Mouse (Mus musculus) gastrocnemius, postnatal 14 days (tissue): ENCODE measurements at regions not wholly inside any gene's neighbourhood (a gene's known extent, or its start where the extent isn't known, plus 50 kb on each side); places are given as distances from the start of the nearest gene placed in this dataset.

Experiments used
- DNase-seq: peaks from one replicate; pipeline ENCODE4 v3.0.0; 2021; ENCODE audit warnings: mixed read lengths
- intact Hi-C: fragments of 180-260 bp; cut with DNase I; formaldehyde crosslinking; loops from one replicate; pipeline ENCODE4 v1.15.1; 2025; ENCODE audit warnings: low total_unique reads

DNA sequence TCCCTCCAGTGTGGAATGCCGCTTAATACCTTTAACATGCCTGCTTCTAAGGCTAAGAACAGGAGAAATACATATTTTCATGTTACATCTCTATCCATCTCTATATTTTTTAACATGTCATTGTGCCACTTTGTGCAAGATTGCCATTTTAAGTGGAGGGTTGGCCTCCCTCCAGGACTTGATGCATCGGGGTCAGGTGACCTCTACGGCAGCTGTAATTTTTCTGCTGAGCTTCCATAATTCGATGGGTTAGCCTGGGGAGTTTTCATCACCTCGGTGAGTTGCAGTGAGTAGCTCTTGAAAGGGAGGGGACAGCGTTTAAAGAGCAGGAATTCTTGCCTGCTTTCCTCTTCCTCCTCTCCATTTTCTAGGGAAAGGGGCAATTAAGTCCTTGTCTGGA, 203.6 kb downstream of the Rpl10-ps3 start:
- intact Hi-C loops, result no loop called here
- DNase-seq, result no peak

DNA sequence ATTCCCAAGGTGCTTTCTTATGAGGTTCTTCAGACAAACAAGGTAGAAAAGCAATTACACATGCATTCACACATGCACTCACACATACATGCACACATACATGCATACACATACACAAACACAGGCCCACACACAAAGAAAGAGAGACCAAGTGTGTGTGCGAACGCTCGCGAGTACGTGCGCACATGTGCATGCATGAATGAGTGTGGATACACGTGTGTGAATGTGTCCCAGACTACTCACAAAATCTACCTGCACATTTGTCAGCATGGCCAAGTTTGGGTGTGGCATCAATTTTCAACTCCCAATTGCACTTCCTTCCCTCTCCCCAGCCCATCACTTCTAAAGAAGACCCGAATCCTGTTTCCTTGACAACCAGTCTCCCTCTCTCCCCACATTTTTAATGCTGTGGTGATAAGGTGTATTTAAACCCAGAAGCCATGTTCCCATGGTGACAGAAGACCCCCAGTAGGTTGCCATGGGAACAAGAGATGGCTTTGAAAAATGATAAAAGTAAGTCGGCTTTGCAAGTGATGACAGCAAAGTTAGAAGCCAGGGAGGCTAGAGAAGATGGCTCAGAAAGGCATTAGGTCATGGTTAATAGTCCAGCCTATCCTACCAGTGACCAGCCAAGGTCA, 206.3 kb downstream of the Rpl10-ps3 start:
- intact Hi-C loops, result no loop called here
- no peak for DNase-seq

DNA sequence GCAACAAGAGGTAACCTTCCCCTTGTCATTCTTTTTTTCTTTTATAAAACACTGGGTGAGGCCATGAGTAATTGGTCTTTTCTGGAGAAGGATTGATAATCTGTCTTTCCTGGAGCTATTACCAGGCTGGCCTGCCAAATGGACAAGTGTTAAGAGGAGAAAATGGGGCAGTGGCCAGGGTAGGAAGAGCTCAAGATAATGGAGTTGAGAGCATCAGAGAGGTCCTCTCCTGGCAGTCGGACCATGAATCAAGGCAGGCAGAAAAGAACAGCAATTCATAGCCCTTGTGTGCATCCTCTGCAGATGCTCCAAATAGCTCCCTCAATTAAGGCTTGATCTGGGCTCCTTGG, 208.2 kb downstream of the Rpl10-ps3 start:
- intact Hi-C loops, result no loop called here

DNA sequence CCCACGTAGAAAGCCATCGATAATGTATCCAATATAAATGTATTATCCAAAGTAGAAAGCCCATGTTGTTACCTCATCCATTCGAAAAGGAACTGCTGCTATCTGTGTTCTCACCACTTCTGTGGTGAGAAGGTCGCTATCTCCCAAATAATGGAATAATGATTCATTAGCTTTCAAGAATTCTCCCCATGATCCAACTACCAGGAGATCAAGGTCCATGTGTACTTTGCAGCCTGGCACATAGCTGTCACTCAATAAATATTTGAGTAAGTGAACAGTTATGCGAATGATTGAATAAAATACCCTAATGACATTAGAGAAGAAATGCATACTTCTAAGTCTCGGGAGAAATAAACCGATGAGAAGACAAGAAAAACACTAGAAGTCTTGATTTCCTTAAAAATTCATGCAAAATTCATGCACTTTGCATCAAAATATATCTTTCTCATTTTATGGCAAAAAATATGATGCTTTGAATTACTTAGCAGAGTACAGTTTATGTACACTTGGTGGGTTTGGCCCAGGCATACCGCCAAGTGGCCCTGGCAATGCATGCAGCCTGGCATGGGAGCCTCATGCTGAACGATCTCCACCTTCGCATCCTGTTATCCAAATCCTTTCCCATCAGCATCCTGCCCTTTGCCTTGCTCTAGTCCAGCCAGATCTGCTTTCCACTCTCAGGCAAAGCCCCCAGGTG, 208.7 kb downstream of the Rpl10-ps3 start:
- DNase-seq, result no peak
- intact Hi-C loops, result no loop called here

More for the DNA sequence above, 208.2 kb downstream of the Rpl10-ps3 start:
- DNase-seq, result no peak

DNA sequence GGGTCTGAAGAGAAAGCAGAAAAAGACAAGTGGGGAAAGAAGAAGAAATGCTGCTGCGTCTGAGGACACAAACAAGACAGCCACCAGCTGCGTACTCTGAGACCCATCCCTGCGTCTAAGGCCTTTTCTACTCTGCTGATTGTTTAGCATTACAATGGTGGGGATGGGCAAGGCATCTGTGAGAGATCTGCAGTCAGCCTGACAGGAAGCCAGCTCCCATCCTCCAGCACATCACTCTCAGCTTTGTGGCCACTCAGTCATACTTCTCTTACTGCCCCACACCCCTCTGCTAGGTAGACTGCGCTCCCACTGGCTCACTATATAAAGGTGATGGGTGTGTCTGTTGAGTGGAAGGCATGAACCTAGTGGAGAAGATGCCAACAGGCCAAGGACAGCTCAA, 220.5 kb downstream of the Rpl10-ps3 start:
- intact Hi-C loops, result no loop called here
- no peak for DNase-seq

DNA sequence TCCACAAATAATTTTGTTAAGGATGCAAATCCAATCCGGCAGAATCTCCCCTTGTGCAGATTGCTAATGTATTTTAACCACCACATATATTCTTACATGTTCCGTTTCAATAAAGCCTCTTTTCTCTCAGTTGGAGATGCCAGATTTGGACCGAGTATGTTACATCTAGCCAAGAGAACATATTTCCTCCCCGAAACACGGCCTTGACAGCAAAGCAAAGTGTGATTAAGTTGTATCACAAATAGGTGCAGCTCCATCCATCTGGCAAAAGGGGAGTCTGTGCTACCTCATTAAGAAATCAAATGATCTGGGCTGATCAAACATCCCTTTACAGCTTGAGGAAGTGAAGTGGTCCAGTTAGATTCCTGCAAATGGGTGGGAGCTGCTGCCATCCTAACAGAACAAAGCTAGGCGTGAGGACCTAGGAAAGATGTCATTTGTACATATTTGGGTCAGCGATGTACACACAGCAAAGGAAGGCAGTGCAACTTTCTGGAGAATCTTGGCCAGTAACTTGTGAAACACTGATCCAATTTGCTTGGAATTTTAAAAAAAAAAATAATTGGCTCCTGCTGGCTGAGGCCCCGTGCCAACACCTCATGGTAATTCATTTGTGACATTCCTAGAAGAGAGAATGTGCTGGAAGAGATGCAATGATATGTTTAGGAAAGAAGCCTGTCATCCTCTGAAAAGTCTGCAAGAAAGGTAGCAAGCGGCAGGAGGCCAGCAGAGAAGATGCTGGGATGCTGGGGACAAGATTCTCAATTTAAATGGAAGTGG, 223.8 kb downstream of the Rpl10-ps3 start:
- no peak for DNase-seq
- intact Hi-C loops, result no loop called here

DNA sequence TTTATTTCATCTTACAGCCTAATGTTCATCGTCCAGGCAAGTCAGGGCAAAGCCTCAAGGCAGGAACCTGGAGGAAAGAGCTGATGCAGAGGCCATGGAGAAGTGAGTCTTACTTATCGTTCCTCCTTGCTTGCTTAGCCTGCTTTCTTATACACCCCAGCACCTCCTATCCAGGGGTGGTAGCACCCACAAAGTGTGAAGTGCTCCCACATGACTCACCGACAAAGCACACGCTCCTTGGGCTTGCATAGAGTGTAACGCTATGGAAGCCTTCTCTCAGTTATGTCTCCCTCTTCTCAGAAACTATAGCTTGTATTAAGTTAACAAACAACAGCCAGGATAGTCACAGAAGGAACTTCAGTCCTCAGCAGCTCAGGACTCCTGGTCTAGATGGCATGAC, 225.4 kb downstream of the Rpl10-ps3 start:
- intact Hi-C loops, result no loop called here
- no peak for DNase-seq

DNA sequence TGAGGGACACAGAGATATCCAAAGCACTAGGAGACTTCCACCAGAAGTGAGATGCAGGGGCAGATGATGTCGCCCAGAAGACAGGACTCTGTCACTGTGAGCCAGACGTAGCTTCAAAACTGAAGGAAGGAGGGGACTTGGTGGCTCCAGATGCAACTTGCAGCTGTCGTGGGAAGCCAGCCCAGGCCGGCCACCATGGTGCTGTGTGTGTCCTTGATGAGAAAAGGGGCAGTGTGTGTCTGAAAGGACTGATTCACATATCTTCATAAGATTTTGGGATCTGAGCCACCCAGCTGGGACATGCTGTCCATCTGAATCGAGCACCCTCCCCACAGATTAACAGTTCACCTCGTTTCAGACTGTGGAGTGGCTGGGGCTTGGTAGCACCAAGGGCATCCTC, 226.2 kb downstream of the Rpl10-ps3 start:
- DNase-seq, result no peak
- intact Hi-C loops, result no loop called here

DNA sequence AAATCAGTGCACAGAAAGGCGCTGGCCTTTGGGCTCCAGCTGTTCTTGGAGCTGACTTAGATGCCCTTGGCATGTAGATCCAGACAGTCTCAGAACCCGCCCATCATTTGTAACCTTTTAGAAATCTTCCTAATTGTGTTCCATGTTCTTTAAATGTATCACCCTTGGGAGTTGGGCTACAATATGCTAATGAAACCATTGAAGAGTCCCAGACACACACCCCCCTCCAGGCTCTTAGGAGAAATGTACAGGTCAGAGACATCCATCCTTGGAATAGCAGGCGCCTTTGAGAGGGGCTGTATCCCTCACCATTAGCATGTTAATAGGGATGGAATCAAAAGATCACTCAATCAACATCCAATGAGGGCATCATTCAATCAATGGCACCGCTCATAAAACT, 238.2 kb downstream of the Rpl10-ps3 start:
- DNase-seq, result no peak

DNA sequence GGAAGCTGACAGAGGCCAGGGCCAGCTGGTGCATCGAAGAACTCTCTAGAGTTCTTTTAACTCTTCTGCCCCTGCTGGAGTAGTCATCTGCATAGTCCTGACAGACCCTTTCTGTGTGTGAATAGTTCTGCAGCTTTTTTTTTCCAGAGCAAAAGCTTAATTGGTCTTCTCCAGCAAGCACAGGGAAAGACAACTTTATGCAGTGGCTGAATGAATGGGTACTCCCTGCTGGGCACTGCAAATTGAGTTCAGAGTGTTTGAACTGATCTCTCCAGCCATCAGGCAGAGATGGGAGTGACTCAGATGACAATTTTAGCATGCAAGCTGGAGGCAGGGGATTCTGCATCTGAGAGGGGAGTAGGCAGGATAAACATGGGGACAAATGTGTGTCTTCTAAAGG, 242.0 kb downstream of the Rpl10-ps3 start:
- no peak for DNase-seq
- intact Hi-C loops, result no loop called here

More for the DNA sequence above, 238.2 kb downstream of the Rpl10-ps3 start:
- intact Hi-C loops, result no loop called here

DNA sequence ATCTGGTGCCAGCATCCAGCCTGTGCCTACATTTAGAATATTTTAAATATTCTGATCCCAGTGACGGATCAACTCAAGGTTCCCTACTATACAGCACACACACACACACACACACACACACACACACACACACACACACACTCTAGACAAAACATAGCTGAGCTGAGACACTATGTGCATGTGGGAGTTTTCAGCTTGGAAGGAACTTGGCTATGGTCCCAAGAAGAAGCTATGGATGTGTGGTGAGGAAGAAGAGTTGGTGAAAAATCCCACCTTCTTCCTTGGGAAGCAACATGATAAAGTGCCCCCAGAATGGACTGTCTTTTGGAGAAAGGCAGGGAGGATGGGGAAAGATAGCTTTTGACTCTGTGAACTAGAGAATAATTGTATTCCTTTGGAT, 243.7 kb downstream of the Rpl10-ps3 start:
- intact Hi-C loops, result no loop called here
- DNase-seq, result no peak

DNA sequence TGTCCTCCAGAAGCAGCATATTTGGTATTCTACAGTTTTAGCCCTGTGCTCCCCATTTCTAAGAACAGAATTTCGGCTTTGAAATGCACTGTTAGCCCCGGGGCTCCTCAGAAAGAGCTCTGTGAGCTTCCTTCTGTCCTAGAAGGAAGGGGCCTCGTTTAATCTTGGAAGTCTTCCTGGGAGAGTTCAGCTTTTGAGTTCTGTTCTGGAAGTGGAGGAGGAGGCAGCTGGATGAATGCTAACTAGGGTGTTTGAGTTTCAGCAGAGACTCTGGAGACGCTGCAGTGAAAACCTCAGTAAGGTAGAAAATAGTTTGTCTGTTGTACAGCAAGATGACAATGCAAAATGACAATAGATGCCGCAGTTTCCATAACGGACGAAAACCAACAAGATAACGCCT, 253.8 kb downstream of the Rpl10-ps3 start:
- intact Hi-C loops, result no loop called here

DNA sequence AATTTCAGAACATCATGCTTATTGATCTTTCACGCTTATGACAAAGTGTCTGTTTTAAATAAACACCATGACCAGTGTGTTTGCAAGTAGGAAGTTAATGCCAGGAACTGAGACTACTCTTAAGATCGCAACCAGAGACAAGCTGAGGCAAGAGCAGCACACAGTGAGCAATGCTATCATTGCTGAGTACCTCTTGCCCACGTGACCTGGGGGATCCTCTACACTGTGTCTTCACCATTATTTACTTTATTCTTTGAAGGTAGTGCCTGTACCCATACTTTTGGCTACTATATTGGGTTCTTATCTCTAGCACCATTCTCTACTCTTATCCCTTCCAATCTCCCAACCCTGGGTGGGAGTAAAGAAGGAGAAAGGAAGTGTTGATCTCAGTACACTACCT, 254.9 kb downstream of the Rpl10-ps3 start:
- intact Hi-C loops, result no loop called here

More for the DNA sequence above, 253.8 kb downstream of the Rpl10-ps3 start:
- DNase-seq, result no peak

DNA sequence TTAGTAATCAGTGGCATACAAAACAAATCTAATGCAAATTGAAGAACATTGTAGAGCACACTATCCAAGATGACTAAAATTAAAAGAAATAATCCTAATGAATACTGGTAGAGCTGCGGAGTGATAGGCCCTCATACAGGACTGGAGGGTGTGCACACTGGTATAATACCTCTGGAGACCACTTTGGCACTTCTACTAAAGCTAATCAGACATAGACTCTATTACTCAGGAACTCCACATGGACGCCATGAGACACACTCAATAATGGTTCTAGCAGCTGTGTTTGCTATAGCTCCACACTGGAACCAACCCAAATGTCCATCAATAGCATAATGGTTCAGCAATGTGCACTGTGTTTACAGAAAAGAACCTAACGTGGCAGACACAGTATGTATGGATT, 264.6 kb downstream of the Rpl10-ps3 start:
- intact Hi-C loops, result no loop called here
- no peak for DNase-seq

More for the DNA sequence above, 254.9 kb downstream of the Rpl10-ps3 start:
- no peak for DNase-seq

DNA sequence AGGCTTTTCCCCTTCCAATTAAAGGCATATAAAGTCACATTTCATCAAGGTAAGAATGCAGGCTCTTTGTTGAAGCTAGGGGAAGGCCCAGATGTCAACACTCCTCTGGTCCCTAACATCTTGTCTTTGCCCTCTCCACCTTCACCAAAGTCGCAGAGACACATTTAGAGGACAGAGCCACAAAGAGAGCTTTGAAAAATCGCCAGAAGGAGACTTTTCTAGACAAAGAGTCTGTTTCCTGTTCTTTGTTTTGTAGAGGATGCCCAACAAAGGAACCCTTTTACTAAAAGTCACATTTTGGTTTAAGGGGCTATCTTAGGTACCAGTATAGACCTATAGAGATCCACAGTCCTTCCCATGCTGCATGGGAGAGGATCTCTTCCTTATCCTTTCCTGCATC, 269.9 kb upstream of the Ncam1 start:
- intact Hi-C loops, result no loop called here
- DNase-seq, result no peak

DNA sequence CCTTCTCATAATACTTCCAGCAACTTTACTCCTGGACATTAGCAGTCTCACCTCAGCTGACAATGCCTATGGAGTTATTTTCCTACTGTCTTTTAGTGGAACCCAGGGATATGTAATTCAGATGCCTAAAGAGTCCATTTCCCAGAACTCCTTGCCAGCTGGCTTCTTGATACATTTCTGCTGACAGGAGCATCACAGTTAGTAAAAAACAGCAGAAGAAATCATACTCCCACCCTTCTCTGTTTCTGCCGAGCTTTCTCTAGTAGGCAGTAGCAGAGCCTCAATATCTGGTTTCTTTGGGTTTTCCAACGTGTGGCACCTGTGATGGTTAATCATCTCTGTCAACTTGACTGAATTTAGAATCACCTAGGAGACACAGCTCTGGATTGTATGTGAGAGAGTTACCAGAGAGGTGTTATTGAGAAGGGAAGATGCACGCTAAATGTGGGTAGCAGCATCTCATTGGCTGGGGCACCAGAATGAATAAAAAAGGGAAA, 269.1 kb upstream of the Ncam1 start:
- no peak for DNase-seq

DNA sequence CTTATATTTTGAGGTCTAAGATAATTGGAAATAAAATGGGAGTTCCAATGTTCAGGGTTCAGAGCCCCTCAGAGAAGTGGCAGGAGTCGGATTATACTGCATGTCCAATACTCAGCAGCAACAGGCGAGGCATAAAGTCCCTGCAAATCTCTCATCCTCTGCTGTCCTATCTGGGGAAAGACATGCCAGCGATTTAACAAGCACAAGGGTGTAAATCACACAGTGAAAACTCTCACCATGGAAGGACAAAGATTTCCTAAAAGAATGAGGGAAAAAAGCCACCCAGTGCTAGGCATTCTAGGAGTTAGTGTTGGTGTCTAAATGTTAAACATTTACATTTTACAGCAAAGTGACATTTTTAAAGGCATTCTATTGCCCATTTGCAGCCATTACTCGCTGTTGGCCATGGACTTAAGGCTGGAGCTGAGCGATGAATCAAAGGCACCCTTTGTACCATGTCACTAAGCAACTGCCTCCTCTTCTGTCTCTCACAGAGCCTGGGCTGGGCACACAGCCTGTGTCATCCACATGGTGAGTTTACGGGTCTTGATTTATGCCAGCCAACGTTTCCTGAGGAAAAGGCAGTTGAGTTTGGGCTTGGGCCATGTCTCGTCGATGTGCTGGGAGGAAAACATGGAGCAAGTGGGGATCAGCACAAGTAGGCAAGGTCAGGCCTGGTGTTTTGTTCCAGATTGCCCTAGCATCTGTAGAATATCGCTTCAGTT, 265.9 kb upstream of the Ncam1 start:
- DNase-seq, result no peak
- intact Hi-C loops, result no loop called here

More for the DNA sequence above, 269.1 kb upstream of the Ncam1 start:
- intact Hi-C loops, result no loop called here

DNA sequence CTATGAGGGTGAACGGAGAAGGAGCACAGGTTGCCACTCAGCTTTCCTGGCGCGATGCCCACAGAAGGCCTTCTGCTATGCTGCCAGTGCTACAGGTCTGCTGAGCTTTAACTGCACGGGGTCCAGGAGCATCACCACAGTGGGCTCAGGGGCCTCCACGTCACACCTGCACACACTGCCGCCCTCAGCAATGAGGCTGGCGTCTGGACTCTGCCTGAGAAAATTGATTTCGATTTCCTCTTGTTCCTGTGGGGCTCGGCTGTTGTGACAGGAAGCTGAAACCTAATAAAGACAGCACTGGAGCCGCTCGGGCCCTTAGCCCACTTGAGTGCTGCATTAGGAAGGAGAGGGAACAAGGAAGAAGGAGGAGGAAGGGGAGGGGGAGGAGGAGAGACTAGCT, 239.5 kb upstream of the Ncam1 start:
- intact Hi-C loops, result no loop called here
- DNase-seq, result peak; percentile 6

DNA sequence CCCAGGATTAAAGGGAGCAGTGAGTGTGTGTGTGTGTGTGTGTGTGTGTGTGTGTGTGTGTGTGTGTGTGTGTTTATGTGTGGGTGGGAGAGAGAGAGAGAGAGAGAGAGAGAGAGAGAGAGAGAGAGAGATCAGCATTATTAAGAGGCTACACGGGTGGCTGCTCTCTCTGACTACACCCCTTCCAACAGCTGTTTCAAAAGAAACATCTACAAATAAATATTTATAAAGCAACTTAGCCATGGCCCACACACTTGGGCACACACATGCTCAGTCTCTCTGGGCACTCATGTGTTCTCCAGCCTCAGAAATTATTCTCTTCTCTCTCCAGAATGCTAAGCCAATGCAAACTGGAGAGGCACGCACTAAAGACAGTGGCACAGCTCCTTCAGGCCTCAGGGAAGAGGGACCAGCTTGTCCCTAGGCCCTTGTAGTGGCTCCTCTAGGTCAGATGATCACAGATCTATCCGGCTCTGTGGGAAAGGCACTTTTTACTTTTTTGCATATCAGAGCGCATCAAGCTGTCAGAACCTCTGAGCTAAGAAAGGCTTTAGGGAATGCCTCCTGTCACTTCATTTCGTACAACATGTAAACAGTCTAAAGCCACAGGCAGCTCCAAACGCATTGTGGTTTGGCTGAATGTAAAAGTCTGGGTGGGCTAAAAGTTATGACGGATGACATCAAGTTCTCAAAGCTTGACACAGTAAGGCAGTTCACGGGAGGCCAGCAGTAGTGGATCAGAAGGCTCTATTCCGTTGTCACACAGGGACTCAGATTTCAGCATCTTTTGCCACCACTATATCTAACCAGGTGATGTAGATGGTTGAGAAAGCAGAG, 233.8 kb upstream of the Ncam1 start:
- intact Hi-C loops, result no loop called here
- no peak for DNase-seq
